Mouse (Mus musculus) ovary, adult 2 months (tissue): ENCODE data around the gene Smim13. TPM values are rescaled to one million over a fixed set of nuclear protein-coding genes. Genes with fewer than 3 reads are reported as not detected.

Experiments
- polyA plus RNA-seq: library from polyadenylated mRNA; depleted of rRNA; stranded (reverse); fragments of >200 nt; gene quantifications from 2 replicates; pipeline ENCODE4 v1.2.3, GENCODE M21; 2012; rRNA removed

Smim13 gene
- 8.7 and 11.7 TPM in 2 replicates for polyA plus RNA-seq

GRCm38 (mm10) chr13:41249538-41250317, at the start of gene Smim13:
Gene Smim13, plus strand, starts transcription at chr13:41249844.

GRCm38 (mm10) chr13:41220304-41220834, 29.3 kb upstream of the Smim13 start, which contains the start of gene Elovl2:
Gene Elovl2, minus strand, starts transcription at chr13:41220405.

GRCm38 (mm10) chr13:41273927-41274650, 24.4 kb downstream of the Smim13 start, which contains the start of gene Gm17364:
Gene Gm17364, minus strand, starts transcription at chr13:41273977.

Other genes with a start within 250 kb of the Smim13 start
- 50.0 and 51.3 TPM in 2 replicates for gene Pak1ip1, start 248.8 kb upstream of the Smim13 start, polyA plus RNA-seq
- 84.1 and 96.4 TPM in 2 replicates for gene Tmem14c, start 233.6 kb upstream of the Smim13 start, polyA plus RNA-seq
- 1.7 and 2.2 TPM in 2 replicates for gene Mak, start 170.1 kb upstream of the Smim13 start, polyA plus RNA-seq
- 0.31 and 0.33 TPM in 2 replicates for gene Gcm2, start 138.8 kb upstream of the Smim13 start, polyA plus RNA-seq
- 0.06 and 0.09 TPM in 2 replicates for gene Sycp2l, start 135.5 kb upstream of the Smim13 start, polyA plus RNA-seq
- 0.87 and 1.2 TPM in 2 replicates for gene Elovl2, start 29.4 kb upstream of the Smim13 start, polyA plus RNA-seq
- not detected in 2 replicates for gene Gm17364, start 24.1 kb downstream of the Smim13 start, polyA plus RNA-seq
- 17.2 and 18.3 TPM in 2 replicates for gene Nedd9, start 237.5 kb downstream of the Smim13 start, polyA plus RNA-seq